Mouse (Mus musculus): ENCODE measurements around the gene Chrd. TPM values are rescaled to one million over a fixed set of nuclear protein-coding genes. Genes with fewer than 3 reads are reported as not detected.

The Chrd gene
- not detected in 2 replicates for total RNA-seq (2023)

DNA sequence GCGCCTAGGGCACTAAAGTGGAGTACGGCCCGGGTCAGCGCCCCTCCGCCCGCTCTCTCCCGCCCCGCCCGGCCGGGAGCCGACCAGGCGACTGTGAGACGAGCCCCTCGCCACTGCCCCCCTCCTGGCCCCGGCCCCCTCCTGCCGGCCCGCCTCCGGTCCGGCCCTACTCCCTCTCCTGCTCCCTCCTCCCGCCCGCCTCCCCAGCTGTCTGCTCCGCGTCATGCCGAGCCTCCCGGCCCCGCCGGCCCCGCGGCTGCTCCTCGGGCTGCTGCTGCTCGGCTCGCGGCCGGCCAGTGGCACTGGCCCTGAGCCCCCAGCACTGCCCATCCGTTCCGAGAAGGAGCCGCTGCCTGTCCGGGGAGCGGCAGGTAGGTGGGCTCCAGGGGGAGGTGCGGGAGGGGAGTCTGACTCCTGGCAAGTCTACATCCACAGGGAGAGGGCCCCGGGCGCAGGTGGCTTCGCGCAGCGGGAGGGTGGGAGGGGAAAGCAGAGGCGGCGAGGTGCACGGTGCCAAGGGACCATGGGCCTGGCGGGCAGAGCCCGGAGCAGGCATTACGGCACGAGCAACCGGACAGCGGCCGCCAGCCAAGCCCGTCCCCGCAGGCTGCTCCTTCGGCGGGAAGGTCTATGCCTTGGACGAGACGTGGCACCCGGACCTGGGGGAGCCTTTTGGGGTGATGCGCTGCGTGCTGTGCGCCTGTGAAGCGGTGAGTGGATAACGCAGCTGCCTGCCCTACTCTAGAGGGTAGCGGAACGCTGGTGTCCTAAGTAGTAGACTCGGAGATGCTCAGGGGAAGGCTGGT lies at the start of gene Chrd:
TSS of gene Chrd (plus strand) at position 203 of the 806 bp plus-strand sequence.

DNA sequence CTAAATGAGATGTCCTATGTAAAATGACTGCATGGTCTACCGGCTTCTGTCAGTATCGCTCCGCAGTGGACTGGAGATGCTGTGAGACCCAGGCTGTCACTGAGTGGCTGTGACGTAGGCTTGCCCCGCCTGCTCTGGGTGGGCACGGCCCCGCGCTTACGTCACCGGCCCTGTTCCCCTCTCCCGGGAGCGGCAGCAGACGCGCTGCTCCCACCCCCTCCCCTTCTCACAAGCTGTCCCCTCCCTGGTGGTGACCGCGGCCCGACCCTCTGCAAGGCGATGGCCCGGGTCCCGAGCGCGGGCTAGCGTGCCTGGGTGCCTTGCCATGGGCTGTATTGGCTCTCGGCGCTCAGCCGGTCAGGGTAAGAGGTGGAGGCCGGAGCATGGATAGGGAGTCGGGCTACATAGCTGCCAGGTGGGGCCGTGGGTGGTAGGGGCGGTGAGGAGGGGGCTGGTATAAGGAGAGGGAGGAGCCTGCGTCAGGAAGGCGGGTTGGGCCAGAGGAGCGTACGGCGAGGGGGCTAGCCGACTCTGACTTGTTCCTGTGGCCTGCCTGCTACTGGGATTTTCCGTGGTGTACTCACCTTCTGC lies 39.7 kb upstream of the Chrd start, which contains the start of gene Fam131a:
TSS of gene Fam131a (plus strand) at position 131 of the 591 bp plus-strand sequence.

DNA sequence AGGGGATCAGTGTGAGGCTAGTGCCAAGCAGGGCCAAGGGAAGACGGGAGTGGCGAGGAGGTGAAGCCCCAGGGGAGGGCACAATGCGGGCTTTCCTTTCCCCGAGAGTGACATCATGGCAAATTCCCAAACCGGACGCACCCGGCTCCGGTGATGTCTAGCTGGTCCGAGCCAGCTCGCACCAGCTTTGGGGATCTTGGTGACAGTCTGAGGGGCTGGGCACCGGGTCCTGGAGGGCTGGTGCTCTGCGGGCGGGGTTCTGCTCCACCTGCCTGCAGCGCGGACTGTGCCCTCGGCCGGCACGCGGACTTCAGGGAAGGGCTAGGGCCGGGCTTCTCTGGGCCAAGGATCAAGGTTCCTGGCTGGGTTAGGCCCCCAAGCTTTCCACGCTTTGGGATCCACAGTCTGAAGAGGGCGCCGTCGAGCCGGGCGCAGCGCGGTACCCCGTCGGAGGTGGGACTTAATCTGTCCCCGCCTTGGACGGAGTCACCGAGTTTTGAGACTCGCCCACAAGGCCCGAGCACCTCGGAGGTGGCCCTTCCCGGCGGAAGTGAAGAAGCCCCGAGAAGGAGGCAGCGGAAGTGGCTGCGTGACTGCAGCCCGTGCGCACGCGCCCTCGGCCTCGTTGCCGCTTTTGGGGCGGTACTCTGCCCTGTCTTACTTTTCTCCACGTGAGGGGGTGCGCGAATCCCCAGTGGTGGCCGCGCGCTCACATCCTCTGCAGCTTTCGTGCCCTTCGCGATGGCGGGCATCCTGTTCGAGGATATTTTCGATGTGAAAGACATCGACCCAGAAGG lies 15.5 kb upstream of the Chrd start, which contains the start of the genes Polr2h and Clcn2:
TSS of gene Polr2h (plus strand) at position 485 of the 797 bp plus-strand sequence.
TSS of gene Clcn2 (minus strand) at position 566 of the 797 bp plus-strand sequence.

DNA sequence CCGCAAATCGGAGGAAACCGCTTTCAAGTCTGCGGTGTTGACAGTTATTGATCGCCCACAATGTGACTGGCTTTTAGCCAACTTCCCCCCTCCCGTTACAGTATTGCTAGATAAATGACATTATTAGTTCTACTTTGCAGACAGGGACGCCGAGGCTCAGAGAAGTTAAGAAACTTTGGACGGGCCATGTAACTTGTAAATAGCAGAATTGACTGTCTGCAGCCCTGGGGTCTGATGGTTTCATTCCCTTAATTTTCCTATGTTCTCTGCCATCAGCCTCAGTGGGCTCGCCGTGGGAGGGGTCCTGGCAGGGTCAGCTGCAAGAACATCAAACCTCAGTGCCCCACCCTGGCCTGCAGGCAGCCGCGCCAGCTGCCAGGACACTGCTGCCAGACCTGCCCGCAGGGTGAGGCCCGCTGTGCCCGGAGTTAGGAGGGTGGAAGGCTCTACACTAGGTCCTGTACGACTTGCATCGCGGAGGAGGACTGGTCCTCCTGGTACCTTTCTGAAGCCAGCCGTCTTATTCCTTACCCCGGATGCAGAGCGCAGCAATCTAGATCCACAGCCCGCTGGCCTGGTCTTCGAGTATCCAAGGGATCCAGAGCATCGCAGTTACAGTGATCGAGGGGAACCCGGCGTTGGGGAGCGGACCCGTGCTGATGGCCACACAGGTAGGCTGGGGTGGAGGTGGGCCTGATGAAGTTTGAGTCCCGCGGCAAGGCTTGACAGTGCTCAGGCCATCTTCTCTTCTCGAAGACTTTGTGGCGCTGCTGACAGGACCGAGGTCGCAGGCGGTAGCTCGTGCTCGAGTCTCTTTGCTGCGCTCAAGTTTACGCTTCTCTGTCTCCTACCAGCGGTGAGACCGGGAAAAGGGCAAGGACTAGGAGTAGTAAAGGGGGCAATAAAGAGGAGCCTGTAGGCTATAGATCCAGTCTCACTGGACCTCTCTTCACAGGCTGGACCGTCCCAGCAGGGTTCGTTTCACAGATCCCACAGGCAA lies 1.1 kb downstream of the Chrd start, which contains the start of gene Thpo:
TSS of gene Thpo (minus strand) at position 781 of the 1,000 bp plus-strand sequence.

Other genes with a start within 250 kb of the Chrd start
- 19.8 and 24.7 TPM in 2 replicates for gene Eif2b5, start 234.3 kb upstream of the Chrd start, total RNA-seq (2023)
- 22.9 and 26.7 TPM in 2 replicates for gene Dvl3, start 216.1 kb upstream of the Chrd start, total RNA-seq (2023)
- gene Ap2m1, start 197.6 kb upstream of the Chrd start, total RNA-seq (2023), result 174 and 177 TPM in 2 replicates
- gene Abcf3, start 184.6 kb upstream of the Chrd start, total RNA-seq (2023), result 32.5 and 45.3 TPM in 2 replicates
- gene Vwa5b2, start 143.7 kb upstream of the Chrd start, total RNA-seq (2023), result 0.25 TPM in 1 of 2 replicates, not detected in the other
- gene Eef1akmt4, start 121.5 kb upstream of the Chrd start, total RNA-seq (2023), result 2.4 and 3.8 TPM in 2 replicates
- gene Gm49333, start 121.5 kb upstream of the Chrd start, total RNA-seq (2023), result not detected in 2 replicates
- gene Alg3, start 121.4 kb upstream of the Chrd start, total RNA-seq (2023), result 4.6 and 5.3 TPM in 2 replicates
- 0.47 and 1.2 TPM in 2 replicates for gene Camk2n2, start 111.8 kb upstream of the Chrd start, total RNA-seq (2023)
- not detected in 2 replicates for gene Ece2, start 103.3 kb upstream of the Chrd start, total RNA-seq (2023)
- gene Psmd2, start 81.5 kb upstream of the Chrd start, total RNA-seq (2023), result 77.7 and 85.6 TPM in 2 replicates
- 151 and 174 TPM in 2 replicates for gene Eif4g1, start 64.8 kb upstream of the Chrd start, total RNA-seq (2023)
- 0.43 TPM in 1 of 2 replicates, not detected in the other for gene Fam131a, start 39.9 kb upstream of the Chrd start, total RNA-seq (2023)
- gene Polr2h, start 15.5 kb upstream of the Chrd start, total RNA-seq (2023), result 5.2 and 7.9 TPM in 2 replicates
- 1.3 and 1.4 TPM in 2 replicates for gene Clcn2, start 15.4 kb upstream of the Chrd start, total RNA-seq (2023)
- gene Thpo, start 1.4 kb downstream of the Chrd start, total RNA-seq (2023), result not detected in 2 replicates

Data from neutrophil, adult 65 days (primary cell).